In genomic region chr11:119268557-119269195, GRCm38 (mm10) we compare ENCODE assay signal across 8 mouse cellular contexts. TPM values are rescaled to one million over a fixed set of nuclear protein-coding genes. Genes with fewer than 3 reads are reported as not detected.
DNase-seq lines count a peak whose midpoint lies in the region; ATAC-seq and TF ChIP-seq lines count a peak whose summit lies in the region.

No protein-coding gene starts in this region.

- H3K4me3 ChIP-seq in gastrocnemius, adult 2 months = peak overlapping the region; percentile 79
- peak overlapping the region; percentile 65 for H3K4me3 ChIP-seq in heart, embryonic 16.5 days (ENCODE audit: low read length)
- H3K4me3 ChIP-seq in neural tube, embryonic 12.5 days = peak overlapping the region; percentile 62; the same call in 1 of the 2 replicates

- TF ChIP-seq CTCF in gastrocnemius, adult 2 months (IDR thresholded peaks at IDR 0.05) = no peak
- no peak for TF ChIP-seq CTCF in brain, embryonic 14.5 days (IDR thresholded peaks at IDR 0.05; ENCODE audit: borderline replicate concordance, extremely low read depth, insufficient read depth, insufficient read length)

- H3K36me3 ChIP-seq in heart, embryonic 16.5 days (ENCODE audit: control insufficient read depth, insufficient read depth) = peaks cover 14% of the 10 kb centered on the region
- H3K36me3 ChIP-seq in neural tube, embryonic 12.5 days = peaks cover 22% of the 10 kb centered on the region

- no peak for TF ChIP-seq POLR2A in brain, embryonic 14.5 days (IDR thresholded peaks at IDR 0.05; ENCODE audit: borderline replicate concordance, extremely low read depth, insufficient read depth, insufficient read length, poor library complexity, severe bottlenecking)

- no peak for DNase-seq in gastrocnemius, adult 2 months
- no peak for DNase-seq in gastrocnemius, adult 18-20 months (ENCODE audit: low spot score)
- DNase-seq in brain, embryonic 14.5 days (ENCODE audit: low read depth) = peak; percentile 57
- DNase-seq in left cerebral cortex, postnatal 36 days (ENCODE audit: low spot score in 2 of 2) = peak; percentile 63 to 73
- no peak for DNase-seq in embryo, embryonic 11 days
- no peak for DNase-seq in kidney, postnatal 36 days

- 84% methylated on average over 16 of the region's 16 CpGs for WGBS in heart, embryonic 16.5 days
- 82% methylated on average over 16 of the region's 16 CpGs for WGBS in neural tube, embryonic 12.5 days

- H3K4me2 ChIP-seq in heart, embryonic 16.5 days (ENCODE audit: low read depth, low read length) = peak overlapping the region; percentile 87
- peak overlapping the region; percentile 87 for H3K4me2 ChIP-seq in neural tube, embryonic 12.5 days (replicated peaks)

- H3K9me3 ChIP-seq in heart, embryonic 16.5 days (replicated peaks; ENCODE audit: control insufficient read depth, low read length) = no peaks in the 10 kb centered on the region
- H3K9me3 ChIP-seq in neural tube, embryonic 12.5 days = no peaks in the 10 kb centered on the region

- H3K4me1 ChIP-seq in heart, embryonic 16.5 days (ENCODE audit: control insufficient read depth, insufficient read depth, low read length) = peaks cover 6% of the 10 kb centered on the region; the same call in 1 of the 2 replicates
- peaks cover 11% of the 10 kb centered on the region for H3K4me1 ChIP-seq in neural tube, embryonic 12.5 days

- peak overlapping the region; percentile 99 for H3K27ac ChIP-seq in gastrocnemius, adult 2 months
- H3K27ac ChIP-seq in heart, embryonic 16.5 days (ENCODE audit: low read length) = no peak overlapping the region
- no peak overlapping the region for H3K27ac ChIP-seq in neural tube, embryonic 12.5 days

- intact Hi-C loops in gastrocnemius, adult 2 months (cut with DNase I) = loop anchor here (2.0 kb wide), 1 partner anchor 30 kb away; no protein-coding TSS in a partner anchor
- intact Hi-C loops in left cerebral cortex, postnatal 36 days (cut with DNase I) = no loop called here

- peak overlapping the region; percentile 82 for H3K9ac ChIP-seq in heart, embryonic 16.5 days (ENCODE audit: low read length)
- H3K9ac ChIP-seq in neural tube, embryonic 12.5 days = peak overlapping the region; percentile 66

- H3K27me3 ChIP-seq in heart, embryonic 16.5 days (ENCODE audit: control insufficient read depth, insufficient read depth, low read length) = no peaks in the 10 kb centered on the region
- no peaks in the 10 kb centered on the region for H3K27me3 ChIP-seq in neural tube, embryonic 12.5 days (replicated peaks)

- ATAC-seq in heart, embryonic 16.5 days (replicated peaks; ENCODE audit: extremely low read depth, insufficient read depth, low FRiP score) = no peak
- ATAC-seq in neural tube, embryonic 12.5 days (ENCODE audit: low FRiP score, low read depth) = no peak

RNA-seq across cellular contexts. Expression of gene Gaa, which starts 1.0 kb away (rescaled TPM):
- total RNA-seq in gastrocnemius, adult 2 months (2021) = 100 to 1,000 TPM; 148 to 177 TPM
- 100 to 1,000 TPM; 174 to 191 TPM for total RNA-seq in gastrocnemius, adult 18-20 months (2021)
- polyA plus RNA-seq in brain, embryonic 14.5 days (2012; rRNA removed) = 93.3 and 102 TPM in 2 replicates
- polyA plus RNA-seq in heart, embryonic 16.5 days (2015; fragmentation: Nextera tagmentation; extraction: Ambion mirVana) = 92.3 and 95.9 TPM in 2 replicates
- 100 to 1,000 TPM; 220 to 253 TPM for total RNA-seq in left cerebral cortex, postnatal 36 days (2021)
- polyA plus RNA-seq in neural tube, embryonic 12.5 days (2016; fragmentation: Nextera tagmentation; extraction: Ambion mirVana) = 40.9 and 43.0 TPM in 2 replicates

RNA-seq across cellular contexts. Expression of gene Eif4a3, which starts 31.2 kb away (rescaled TPM):
- total RNA-seq in gastrocnemius, adult 2 months (2021) = 10 to 100 TPM; 42.1 to 51.6 TPM
- total RNA-seq in gastrocnemius, adult 18-20 months (2021) = 10 to 100 TPM; 32.2 to 43.5 TPM
- 188 and 217 TPM in 2 replicates for polyA plus RNA-seq in brain, embryonic 14.5 days (2012; rRNA removed)
- polyA plus RNA-seq in heart, embryonic 16.5 days (2015; fragmentation: Nextera tagmentation; extraction: Ambion mirVana) = 248 and 252 TPM in 2 replicates
- 10 to 100 TPM; 74.7 to 78.6 TPM for total RNA-seq in left cerebral cortex, postnatal 36 days (2021)
- 311 and 324 TPM in 2 replicates for polyA plus RNA-seq in neural tube, embryonic 12.5 days (2016; fragmentation: Nextera tagmentation; extraction: Ambion mirVana)

RNA-seq across cellular contexts. Expression of gene Card14, which starts 38.9 kb away (rescaled TPM):
- total RNA-seq in gastrocnemius, adult 2 months (2021) = under 1 TPM; 0.33 to 0.54 TPM
- under 1 TPM; 0.21 to 0.34 TPM for total RNA-seq in gastrocnemius, adult 18-20 months (2021)
- polyA plus RNA-seq in brain, embryonic 14.5 days (2012; rRNA removed) = 0.18 and 0.22 TPM in 2 replicates
- 0.20 and 0.35 TPM in 2 replicates for polyA plus RNA-seq in heart, embryonic 16.5 days (2015; fragmentation: Nextera tagmentation; extraction: Ambion mirVana)
- under 1 TPM; 0.07 to 0.14 TPM for total RNA-seq in left cerebral cortex, postnatal 36 days (2021)
- 0.06 and 0.15 TPM in 2 replicates for polyA plus RNA-seq in neural tube, embryonic 12.5 days (2016; fragmentation: Nextera tagmentation; extraction: Ambion mirVana)

RNA-seq across cellular contexts. Expression of gene Ccdc40, which starts 40.3 kb away (rescaled TPM):
- not detected for total RNA-seq in gastrocnemius, adult 2 months (2021)
- total RNA-seq in gastrocnemius, adult 18-20 months (2021) = under 1 TPM in 1 of 2 experiments, not detected in 1; 0.26 TPM
- 11.0 and 17.0 TPM in 2 replicates for polyA plus RNA-seq in brain, embryonic 14.5 days (2012; rRNA removed)
- 2.9 and 3.1 TPM in 2 replicates for polyA plus RNA-seq in heart, embryonic 16.5 days (2015; fragmentation: Nextera tagmentation; extraction: Ambion mirVana)
- total RNA-seq in left cerebral cortex, postnatal 36 days (2021) = 1 to 10 TPM; 1.1 to 1.3 TPM
- 11.5 and 18.0 TPM in 2 replicates for polyA plus RNA-seq in neural tube, embryonic 12.5 days (2016; fragmentation: Nextera tagmentation; extraction: Ambion mirVana)

RNA-seq across cellular contexts. Expression of gene Tbc1d16, which starts 40.4 kb away (rescaled TPM):
- 10 to 100 TPM; 30.7 to 36.6 TPM for total RNA-seq in gastrocnemius, adult 2 months (2021)
- total RNA-seq in gastrocnemius, adult 18-20 months (2021) = 10 to 100 TPM; 29.7 to 29.9 TPM
- 69.8 and 99.3 TPM in 2 replicates for polyA plus RNA-seq in brain, embryonic 14.5 days (2012; rRNA removed)
- 15.6 and 19.1 TPM in 2 replicates for polyA plus RNA-seq in heart, embryonic 16.5 days (2015; fragmentation: Nextera tagmentation; extraction: Ambion mirVana)
- 10 to 100 TPM; 30.5 to 36.2 TPM for total RNA-seq in left cerebral cortex, postnatal 36 days (2021)
- polyA plus RNA-seq in neural tube, embryonic 12.5 days (2016; fragmentation: Nextera tagmentation; extraction: Ambion mirVana) = 26.0 and 38.1 TPM in 2 replicates

Comparison
In these comparisons a context has a peak if more than half of its experiments do, and no peak if none do; other contexts are left out.
1. DNase-seq: peak in brain, embryonic 14.5 days (single experiment) and left cerebral cortex, postnatal 36 days (2 of 2); none in gastrocnemius, adult 2 months (single experiment), gastrocnemius, adult 18-20 months (single experiment), embryo, embryonic 11 days (single experiment) and kidney, postnatal 36 days (0 of 2).
2. Peak in every context shown above with its lines, with median percentiles within 50 percentile points of each other: H3K4me3 ChIP-seq.